Mouse (Mus musculus): ENCODE measurements around the gene Trpm1.

The Trpm1 gene

DNA sequence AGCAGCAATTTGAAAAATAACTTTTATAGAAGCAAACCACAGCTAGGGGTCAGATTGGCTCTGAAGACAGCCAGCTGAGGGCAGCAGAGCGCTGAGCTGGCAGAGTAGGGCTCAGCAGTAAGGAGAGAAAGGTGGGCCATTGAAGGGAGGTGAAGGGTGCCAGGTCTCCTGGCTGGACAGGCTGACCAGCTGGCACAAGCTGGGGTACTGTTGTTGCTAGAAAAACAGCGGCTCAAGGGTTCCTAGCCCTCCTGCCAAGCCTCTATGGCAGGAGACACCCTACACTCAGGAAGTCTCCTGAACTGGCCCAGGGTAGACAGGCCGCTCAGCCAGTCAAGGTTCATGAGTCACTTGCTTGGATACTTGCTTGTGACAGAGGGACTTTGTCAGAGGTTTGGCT lies 11.4 kb downstream of the Trpm1 start:
- peak; percentile 32 for DNase-seq

DNA sequence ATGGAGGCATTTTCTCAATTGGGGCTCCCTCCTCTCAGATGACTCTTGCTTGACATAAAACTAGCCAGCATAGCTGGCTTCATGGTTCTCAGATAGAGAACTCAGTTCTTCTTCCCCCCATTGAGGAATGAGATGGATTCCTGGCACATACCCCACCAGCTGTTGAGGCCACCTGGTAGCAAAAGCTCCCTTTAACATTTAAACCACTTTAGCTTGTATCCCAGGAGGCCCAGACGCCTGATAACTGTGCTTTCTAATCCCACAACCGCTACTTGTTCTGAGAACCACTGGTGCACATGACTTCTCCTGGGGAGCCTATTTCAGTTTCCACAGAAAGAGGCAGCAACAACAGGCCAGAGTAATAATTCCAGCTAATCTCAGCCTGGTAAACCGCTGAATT lies 12.4 kb downstream of the Trpm1 start:
- DNase-seq: no peak

GRCm38 (mm10) chr7:64166724-64167123 lies 13.1 kb downstream of the Trpm1 start:
- DNase-seq: no peak

GRCm38 (mm10) chr7:64179310-64179709 lies 25.7 kb downstream of the Trpm1 start:
- DNase-seq: no peak

DNA sequence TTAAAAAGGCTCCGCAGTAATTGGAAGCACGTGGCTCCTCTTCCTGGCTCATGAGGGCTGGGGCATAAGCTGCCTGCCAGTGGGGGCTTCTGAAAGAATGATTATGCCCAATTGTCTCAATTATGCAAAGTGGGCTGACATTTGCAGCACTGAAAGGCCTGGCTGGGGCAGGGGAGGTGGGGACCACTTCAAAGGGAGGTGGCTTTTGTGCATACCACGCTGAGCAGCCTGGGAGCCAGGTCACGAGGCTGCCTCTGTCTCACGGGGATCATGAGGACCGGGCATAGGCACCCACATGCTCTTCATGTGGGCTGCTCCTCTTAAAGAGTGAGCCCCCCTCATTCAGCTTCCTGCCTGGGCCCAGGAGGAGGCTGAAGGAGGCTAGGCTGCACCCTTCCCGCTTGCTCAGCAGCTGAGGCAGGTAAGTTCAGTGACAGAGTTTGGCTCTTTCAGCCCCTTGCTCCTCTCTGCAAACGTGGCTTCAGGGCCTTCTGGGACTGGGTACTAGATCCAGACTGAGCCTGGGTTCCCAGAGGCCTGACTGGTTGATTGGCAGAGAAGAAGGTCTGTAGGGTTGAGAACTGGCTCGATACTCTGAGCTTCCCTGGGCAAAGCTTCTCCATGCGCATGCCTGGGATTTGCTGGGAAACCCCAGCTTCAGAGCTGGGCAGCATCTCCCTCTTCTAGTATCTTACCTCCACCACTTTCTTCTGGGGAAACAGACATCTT lies 31.7 kb downstream of the Trpm1 start:
- DNase-seq: no peak

- DNase-seq: no peak
Measured at GRCm38 (mm10) chr7:64185932-64186312, 32.3 kb downstream of the Trpm1 start.

DNA sequence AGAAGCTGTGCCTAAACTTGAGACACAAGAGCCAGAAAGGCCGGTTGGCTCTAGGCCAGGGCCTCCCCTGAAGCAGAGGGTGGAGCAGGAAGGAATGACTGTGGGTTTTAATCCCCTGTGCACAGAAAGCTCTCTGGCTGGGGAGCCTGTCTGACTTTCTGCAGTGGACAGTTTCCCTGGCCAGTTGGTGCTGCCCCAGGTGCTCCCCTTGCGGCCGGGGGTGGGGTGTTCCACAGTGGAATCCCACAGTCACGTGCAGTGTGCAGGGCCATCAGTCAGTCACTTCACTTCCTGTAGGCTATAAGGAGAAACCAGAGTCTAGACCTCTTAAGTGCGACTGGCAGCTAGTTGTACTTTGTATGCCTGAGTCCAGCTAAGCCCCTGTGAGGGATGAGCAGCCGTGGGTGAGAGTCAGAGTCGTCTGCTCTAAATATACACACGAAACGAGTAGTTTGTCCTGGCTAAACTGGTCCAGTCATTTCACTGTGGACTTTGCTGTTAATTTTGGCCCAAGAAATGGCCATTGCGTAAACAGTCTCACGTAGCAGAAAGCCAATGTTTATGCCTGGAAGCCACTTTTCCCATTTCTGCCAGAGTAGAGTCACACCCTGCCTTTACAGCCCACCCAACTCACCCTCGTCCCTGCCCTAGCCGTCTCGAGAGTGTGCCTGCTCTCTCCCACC lies 38.8 kb downstream of the Trpm1 start:
- peak; percentile 41 for DNase-seq

- no peak for DNase-seq
Measured at GRCm38 (mm10) chr7:64193476-64193875, 39.8 kb downstream of the Trpm1 start.

GRCm38 (mm10) chr7:64196114-64196513 lies 42.5 kb downstream of the Trpm1 start:
- DNase-seq: no peak

- no peak for DNase-seq
Measured at GRCm38 (mm10) chr7:64208700-64209099, 55.1 kb downstream of the Trpm1 start.

GRCm38 (mm10) chr7:64212870-64213269 lies 59.2 kb downstream of the Trpm1 start:
- no peak for DNase-seq

GRCm38 (mm10) chr7:64214066-64214465 lies 60.4 kb downstream of the Trpm1 start:
- no peak for DNase-seq

GRCm38 (mm10) chr7:64215613-64216012 lies 62.0 kb downstream of the Trpm1 start:
- DNase-seq: no peak

GRCm38 (mm10) chr7:64217428-64217827 lies 63.8 kb downstream of the Trpm1 start:
- DNase-seq: no peak

DNA sequence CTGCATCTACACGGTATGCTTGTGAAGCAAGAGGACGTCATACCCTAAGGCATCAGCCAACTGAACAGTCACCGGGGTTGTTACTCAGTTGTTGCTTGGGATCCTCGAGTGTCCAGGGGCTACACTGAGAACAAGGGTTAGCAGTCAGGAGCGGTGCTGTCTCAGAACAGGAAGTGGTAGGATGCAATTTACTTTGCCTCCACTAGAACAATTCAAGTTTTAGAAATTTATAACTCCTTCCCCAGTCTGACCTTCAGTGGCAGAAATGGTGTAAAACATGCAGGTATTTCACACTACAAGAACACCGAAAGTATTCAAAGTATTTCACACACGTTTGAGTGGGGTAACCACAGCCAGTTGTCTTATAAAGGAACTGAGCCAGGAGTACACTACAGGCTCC lies 66.1 kb downstream of the Trpm1 start:
- no peak for DNase-seq

DNA sequence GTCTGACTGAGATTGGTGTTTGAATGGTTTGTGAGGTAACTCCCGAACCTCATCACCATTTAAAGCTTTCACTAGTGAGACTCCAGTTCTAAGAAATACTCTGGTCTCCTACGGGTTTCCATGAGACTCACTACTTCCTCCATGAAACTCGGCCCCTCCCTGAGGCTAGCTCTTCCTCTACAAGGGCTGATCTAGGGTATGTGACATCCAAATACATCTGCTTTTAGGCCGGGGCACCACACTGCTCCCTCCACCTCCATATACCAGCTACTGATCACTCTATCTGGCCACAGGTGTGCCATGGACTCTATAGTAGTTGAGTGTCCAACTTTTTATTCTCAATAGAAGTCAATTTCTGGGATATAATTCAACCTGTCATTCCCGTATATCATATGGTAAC lies 69.6 kb downstream of the Trpm1 start:
- no peak for DNase-seq

GRCm38 (mm10) chr7:64226339-64227194 lies 72.9 kb downstream of the Trpm1 start:
- DNase-seq: no peak

DNA sequence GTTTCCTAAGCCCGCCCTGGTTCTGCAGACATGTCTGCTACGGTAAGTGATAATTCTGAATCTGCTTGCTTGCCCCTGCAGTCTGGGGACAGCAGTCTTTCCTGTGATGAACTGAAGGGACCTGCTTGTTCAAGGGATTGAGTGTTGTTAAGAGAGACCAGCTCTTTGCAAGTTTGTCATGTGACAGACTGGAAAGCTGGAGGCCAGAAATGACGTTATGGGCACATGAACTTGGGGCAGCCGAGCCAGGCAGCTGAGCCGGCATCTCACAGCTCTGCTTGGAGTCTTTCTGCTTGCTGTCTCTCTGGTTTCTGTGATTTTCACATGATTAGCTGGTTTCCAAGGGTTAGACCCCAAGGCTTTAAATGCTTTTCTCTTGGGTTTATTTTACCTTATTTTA lies 74.0 kb downstream of the Trpm1 start:
- DNase-seq: no peak

DNA sequence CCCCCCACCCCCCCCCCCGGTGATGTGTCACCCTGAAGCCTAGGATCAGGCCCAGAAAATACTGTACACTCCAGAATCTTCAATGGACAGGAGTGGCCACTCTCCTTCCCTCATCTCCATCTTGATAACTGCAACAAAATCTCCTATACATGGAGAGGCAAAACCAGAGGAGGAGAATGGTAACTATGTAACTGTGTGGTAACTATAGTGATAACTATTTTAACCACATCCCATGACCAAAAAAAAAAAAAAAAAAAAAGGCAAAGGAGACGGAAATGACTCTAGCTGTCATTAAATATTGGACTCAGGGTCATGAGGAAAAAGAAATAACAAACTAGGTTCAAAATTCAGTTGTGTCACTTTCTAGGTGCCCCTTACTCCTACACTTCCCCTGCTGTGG lies 74.7 kb downstream of the Trpm1 start:
- DNase-seq: no peak

DNA sequence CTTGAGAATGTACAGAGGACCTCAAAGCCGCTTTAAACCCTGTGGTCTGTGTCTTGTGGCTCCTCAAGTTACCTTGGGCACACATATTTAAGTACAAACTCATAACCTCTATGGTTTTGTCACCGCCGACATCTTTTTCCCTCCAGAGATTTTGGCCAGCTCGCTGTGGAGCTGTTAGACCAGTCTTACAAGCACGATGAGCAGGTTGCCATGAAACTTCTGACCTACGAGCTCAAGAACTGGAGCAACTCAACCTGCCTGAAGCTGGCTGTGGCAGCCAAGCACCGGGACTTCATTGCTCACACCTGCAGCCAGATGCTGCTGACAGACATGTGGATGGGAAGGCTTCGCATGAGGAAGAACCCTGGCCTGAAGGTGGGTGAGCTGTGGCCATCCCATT lies 76.3 kb downstream of the Trpm1 start:
- no peak for DNase-seq

DNA sequence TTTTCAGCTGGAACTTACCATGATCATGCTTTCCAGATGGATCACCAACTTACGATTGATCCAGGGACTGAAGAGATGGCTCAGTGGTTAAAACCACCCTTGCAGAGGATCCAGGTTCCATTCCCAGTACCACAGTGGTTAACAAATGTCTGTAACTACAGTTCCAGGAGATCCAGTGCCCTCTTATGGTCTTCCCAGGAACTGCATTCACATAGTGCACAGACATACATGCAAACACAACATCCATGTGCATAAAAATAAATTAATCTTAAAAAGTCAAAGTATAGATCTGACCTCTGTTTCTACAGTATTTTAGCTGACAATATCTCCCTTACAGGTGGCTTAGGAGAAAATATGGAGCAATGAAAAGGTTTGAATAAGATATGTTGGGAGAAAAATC lies 77.4 kb downstream of the Trpm1 start:
- no peak for DNase-seq

DNA sequence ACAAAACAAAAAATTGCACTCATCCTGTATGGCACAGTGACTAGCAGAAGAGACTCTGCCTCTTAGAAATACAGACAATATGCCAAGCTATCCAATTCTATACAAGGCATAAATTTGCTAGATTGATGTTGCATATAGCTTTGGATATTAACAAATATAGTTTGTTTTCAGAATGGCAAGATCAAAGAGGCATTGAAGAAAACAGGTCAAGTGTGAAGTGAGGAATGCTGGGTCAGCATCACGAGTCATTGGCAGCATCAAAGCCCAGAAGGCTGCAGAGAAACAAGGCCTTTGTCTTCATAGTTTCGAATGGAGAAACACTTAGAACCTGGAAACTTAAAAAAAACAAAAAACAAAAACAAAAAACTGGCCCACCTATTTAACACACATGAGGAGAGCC lies 78.4 kb downstream of the Trpm1 start:
- DNase-seq: no peak

GRCm38 (mm10) chr7:64234310-64234820 lies 80.7 kb downstream of the Trpm1 start:
- DNase-seq: no peak

- DNase-seq: no peak
Measured at GRCm38 (mm10) chr7:64236521-64236920, 82.9 kb downstream of the Trpm1 start.
